Mouse (Mus musculus): ENCODE results near the gene Nt5c2.

DNA sequence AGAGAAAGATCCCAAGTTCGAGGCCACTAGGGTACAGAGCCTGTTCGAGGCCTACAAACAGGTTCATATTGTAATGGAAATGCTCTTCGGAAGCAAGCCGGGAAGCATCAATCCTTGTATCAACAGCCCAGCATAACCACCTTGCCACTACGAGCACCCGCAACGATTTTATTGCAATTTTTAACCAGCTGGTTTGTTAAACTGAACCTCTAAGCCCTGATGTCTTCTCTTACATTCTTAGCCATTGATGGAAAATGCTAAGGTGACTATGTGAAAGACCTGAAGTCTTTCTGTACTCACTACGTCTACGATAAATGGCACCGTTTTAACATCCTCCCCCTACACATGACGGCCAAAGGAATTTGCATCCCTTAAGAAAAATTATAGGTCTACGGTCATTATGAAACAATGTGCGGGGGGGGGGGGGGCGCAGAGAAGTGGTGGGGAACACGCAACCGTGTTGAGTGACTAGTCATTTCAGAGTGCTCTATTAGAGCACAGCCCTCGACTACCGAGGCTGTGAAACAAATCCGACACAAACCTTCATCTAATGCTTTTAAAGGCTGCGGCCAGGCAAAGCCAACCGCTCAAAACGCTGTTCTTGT is 53.8 kb downstream of the Nt5c2 start:
- TF ChIP-seq CTCF (IDR thresholded peaks at IDR 0.05) (no peak), EP300 (IDR thresholded peaks at IDR 0.05) (no peak)

Measured in lung, postnatal 0 days (tissue).